8 mouse cellular contexts compared by ENCODE assay signal in the genomic region with DNA sequence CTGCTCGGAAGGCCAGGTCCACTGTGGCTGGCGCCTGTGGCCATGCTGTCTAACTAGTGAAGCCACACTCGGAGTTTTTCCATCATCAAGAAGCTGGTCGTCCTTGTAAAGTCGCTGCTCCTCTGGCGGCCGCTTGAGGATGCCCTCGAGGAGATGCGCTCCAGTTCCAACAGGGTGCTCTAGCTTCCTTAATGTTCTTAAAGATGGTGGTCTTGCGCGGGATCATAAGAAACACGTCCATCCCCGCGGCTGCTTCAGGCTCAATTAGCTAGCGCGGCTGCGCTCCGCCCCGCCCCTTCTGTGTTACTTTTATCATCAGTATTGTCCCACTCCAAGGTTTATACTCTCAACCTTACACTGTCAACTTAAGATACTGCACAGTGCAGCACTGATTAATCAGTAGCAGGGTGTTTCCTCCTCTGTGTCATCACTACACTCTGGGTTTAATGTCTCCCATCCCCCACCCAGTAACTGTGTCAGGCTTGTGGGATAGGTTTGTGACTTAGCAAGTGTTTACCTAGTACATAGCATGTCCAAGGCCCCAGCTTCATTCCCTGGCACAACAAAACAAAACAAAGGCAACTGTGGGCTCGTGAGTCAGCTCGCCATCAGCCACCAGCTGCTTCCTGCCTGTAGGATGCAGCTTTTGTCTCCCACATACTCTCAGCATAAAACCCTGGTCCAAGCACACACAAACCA. TPM values are rescaled to one million over a fixed set of nuclear protein-coding genes. Genes with fewer than 3 reads are reported as not detected.
A peak's percentile ranks its signal among the peaks of the same experiment; 100 is the strongest.
DNase-seq lines count a peak whose midpoint lies in the region; ATAC-seq and TF ChIP-seq lines count a peak whose summit lies in the region.

No protein-coding gene starts in this region.

- H3K36me3 ChIP-seq in hindbrain, embryonic 10.5 days: no peaks in the 10 kb centered on the region
- no peaks in the 10 kb centered on the region for H3K36me3 ChIP-seq in hindbrain, postnatal 0 days (ENCODE audit: insufficient read depth, low read length)
- H3K36me3 ChIP-seq in embryonic facial prominence, embryonic 14.5 days (ENCODE audit: control insufficient read depth, insufficient read depth, low read length): no peaks in the 10 kb centered on the region
- no peaks in the 10 kb centered on the region for H3K36me3 ChIP-seq in liver, embryonic 16.5 days (ENCODE audit: control insufficient read depth, insufficient read depth)

- ATAC-seq in hindbrain, postnatal 0 days: no peak
- peak; percentile 38; the same call in 1 of the 2 replicates for ATAC-seq in embryonic facial prominence, embryonic 14.5 days (ENCODE audit: low read depth)
- ATAC-seq in liver, embryonic 16.5 days (ENCODE audit: low read depth): peak; percentile 32; the same call in 1 of the 2 replicates

- DNase-seq in hindbrain, embryonic 10.5 days (ENCODE audit: low spot score): peak; percentile 26
- DNase-seq in hindbrain, postnatal 0 days (ENCODE audit: low spot score): no peak
- peak; percentile 12 for DNase-seq in CD4-positive helper T cell, adult 2 months (ENCODE audit: low read depth, low spot score)
- no peak for DNase-seq in embryonic facial prominence, embryonic 14.5 days (ENCODE audit: low spot score)
- peak; percentile 31 for DNase-seq in thymus, postnatal 14 days
- DNase-seq in urinary bladder, adult 2 months (ENCODE audit: low spot score): no peak
- DNase-seq in urinary bladder, postnatal 10 days (ENCODE audit: low spot score): no peak

- H3K9ac ChIP-seq in hindbrain, postnatal 0 days (replicated peaks; ENCODE audit: low read length): no peak overlapping the region
- H3K9ac ChIP-seq in embryonic facial prominence, embryonic 14.5 days (ENCODE audit: low read depth, low read length): no peak overlapping the region
- no peak overlapping the region for H3K9ac ChIP-seq in liver, embryonic 16.5 days (ENCODE audit: low read depth, low read length)

- TF ChIP-seq CTCF in hindbrain, postnatal 0 days (IDR thresholded peaks at IDR 0.05; ENCODE audit: low read depth): no peak

- no peaks in the 10 kb centered on the region for H3K9me3 ChIP-seq in hindbrain, embryonic 10.5 days
- no peaks in the 10 kb centered on the region for H3K9me3 ChIP-seq in hindbrain, postnatal 0 days (ENCODE audit: low read length)
- no peaks in the 10 kb centered on the region for H3K9me3 ChIP-seq in embryonic facial prominence, embryonic 14.5 days (ENCODE audit: control insufficient read depth, low read length)
- no peaks in the 10 kb centered on the region for H3K9me3 ChIP-seq in liver, embryonic 16.5 days (replicated peaks; ENCODE audit: control insufficient read depth, low read length)

- H3K4me3 ChIP-seq in hindbrain, embryonic 10.5 days: no peak overlapping the region
- H3K4me3 ChIP-seq in hindbrain, postnatal 0 days (ENCODE audit: low read length): no peak overlapping the region
- H3K4me3 ChIP-seq in embryonic facial prominence, embryonic 14.5 days (ENCODE audit: low read depth, low read length): no peak overlapping the region
- H3K4me3 ChIP-seq in liver, embryonic 16.5 days (ENCODE audit: low read depth, low read length): no peak overlapping the region

- H3K27ac ChIP-seq in hindbrain, embryonic 10.5 days: peak overlapping the region; percentile 77
- H3K27ac ChIP-seq in hindbrain, postnatal 0 days: no peak overlapping the region
- H3K27ac ChIP-seq in embryonic facial prominence, embryonic 14.5 days (replicated peaks; ENCODE audit: low read depth, low read length): no peak overlapping the region
- H3K27ac ChIP-seq in liver, embryonic 16.5 days (ENCODE audit: low read length): no peak overlapping the region

- no peak overlapping the region for H3K4me2 ChIP-seq in hindbrain, postnatal 0 days (ENCODE audit: low read depth, low read length)
- no peak overlapping the region for H3K4me2 ChIP-seq in embryonic facial prominence, embryonic 14.5 days (ENCODE audit: low read depth, low read length)
- H3K4me2 ChIP-seq in liver, embryonic 16.5 days (ENCODE audit: low read depth, low read length): no peak overlapping the region

- 63% methylated on average over 21 of the region's 21 CpGs for WGBS in hindbrain, embryonic 10.5 days
- WGBS in hindbrain, postnatal 0 days: 74% methylated on average over 21 of the region's 21 CpGs
- 64% methylated on average over 20 of the region's 21 CpGs for WGBS in embryonic facial prominence, embryonic 14.5 days
- WGBS in liver, embryonic 16.5 days (ENCODE audit: insufficient replicate concordance): 50% methylated on average over 21 of the region's 21 CpGs

- peaks cover 16% of the 10 kb centered on the region for H3K27me3 ChIP-seq in hindbrain, embryonic 10.5 days (ENCODE audit: insufficient read depth, poor library complexity, severe bottlenecking)
- no peaks in the 10 kb centered on the region for H3K27me3 ChIP-seq in hindbrain, postnatal 0 days (ENCODE audit: insufficient read depth, low read length)
- H3K27me3 ChIP-seq in embryonic facial prominence, embryonic 14.5 days (replicated peaks; ENCODE audit: control insufficient read depth, insufficient read depth, low read length): 0 out of 2 replicates have a peak, but pooled peaks cover 12% of the 10 kb centered on the region
- peaks cover 25% of the 10 kb centered on the region for H3K27me3 ChIP-seq in liver, embryonic 16.5 days (ENCODE audit: control insufficient read depth, insufficient read depth, low read depth, low read length)

- H3K4me1 ChIP-seq in hindbrain, embryonic 10.5 days (replicated peaks): peaks cover 55% of the 10 kb centered on the region
- H3K4me1 ChIP-seq in hindbrain, postnatal 0 days (ENCODE audit: insufficient read depth, low read length): peaks cover 10% of the 10 kb centered on the region; the same call in 1 of the 2 replicates
- peaks cover 17% of the 10 kb centered on the region for H3K4me1 ChIP-seq in embryonic facial prominence, embryonic 14.5 days (ENCODE audit: control insufficient read depth, insufficient read depth, low read length)
- no peaks in the 10 kb centered on the region; the same call in none of the 2 replicates for H3K4me1 ChIP-seq in liver, embryonic 16.5 days (ENCODE audit: control insufficient read depth, low read depth, low read length)

RNA-seq across cellular contexts. Expression of a gene that starts 41.1 kb away (rescaled TPM):
- polyA plus RNA-seq in hindbrain, embryonic 10.5 days (2016; fragmentation: Nextera tagmentation; extraction: Ambion mirVana): 21.8 and 25.4 TPM in 2 replicates
- 26.7 and 29.6 TPM in 2 replicates for total RNA-seq in hindbrain, postnatal 0 days (2014; rRNA removed)
- 12.5 and 13.9 TPM in 2 replicates for polyA plus RNA-seq in hindbrain, postnatal 0 days (2015; fragmentation: Nextera tagmentation; extraction: Ambion mirVana)
- 11.4 and 13.6 TPM in 2 replicates for polyA plus RNA-seq in embryonic facial prominence, embryonic 14.5 days (2014; fragmentation: Nextera tagmentation; extraction: Ambion mirVana)
- polyA plus RNA-seq in liver, embryonic 16.5 days (2015; fragmentation: Nextera tagmentation; extraction: Ambion mirVana): 4.2 and 4.9 TPM in 2 replicates
- 3.0 and 4.7 TPM in 2 replicates for polyA plus RNA-seq in urinary bladder, adult 2 months (2012; rRNA removed)

Comparison
In these comparisons a context has a peak if more than half of its experiments do, and no peak if none do; other contexts are left out.
1. DNase-seq: peak in hindbrain, embryonic 10.5 days (single experiment), CD4-positive helper T cell, adult 2 months (single experiment) and thymus, postnatal 14 days (single experiment); none in hindbrain, postnatal 0 days (single experiment), embryonic facial prominence, embryonic 14.5 days (single experiment), urinary bladder, adult 2 months (single experiment) and urinary bladder, postnatal 10 days (single experiment).